ENCODE assay signal across 25 mouse cellular contexts in genomic region chr17:26286199-26286955, GRCm38 (mm10). TPM values are rescaled to one million over a fixed set of nuclear protein-coding genes. Genes with fewer than 3 reads are reported as not detected.
DNase-seq lines count a peak whose midpoint lies in the region; ATAC-seq and TF ChIP-seq lines count a peak whose summit lies in the region.
"Had no signal": no experiment of that assay in that cellular context is flagged by ENCODE, and none has a peak within 500 bp of the region (broad histone marks: within the 10 kb centered on the region; RNA-seq: fewer than 3 reads in every experiment).

No protein-coding gene starts in this region.

- H3K9me3 ChIP-seq in MEL (replicated peaks; ENCODE audit: insufficient read depth, low read length), result no peaks in the 10 kb centered on the region
- H3K9me3 ChIP-seq: limb, embryonic 15.5 days had no signal

- H3K4me1 ChIP-seq in MEL (ENCODE audit: control insufficient read depth in 1 of 2, insufficient read depth in 2 of 2, low read length in 2 of 2), result peaks cover 13 to 29% of the 10 kb centered on the region in 2 experiments
- H3K4me1 ChIP-seq: embryonic facial prominence, embryonic 15.5 days; heart, embryonic 12.5 days; hindbrain, embryonic 10.5 days; limb, embryonic 15.5 days had no signal

- peak; percentile 17 for DNase-seq in adrenal gland, postnatal 14 days
- no peak for DNase-seq in adrenal gland, adult 8-10 months
- peak; percentile 5 for DNase-seq in embryo, embryonic 10 days (ENCODE audit: low spot score)
- no peak for DNase-seq in embryo, embryonic 9.5 days (ENCODE audit: extremely low spot score)
- peak; percentile 55 for DNase-seq in MEL (ENCODE audit: low read depth, low spot score)
- no peak for DNase-seq in right cerebral cortex, adult 2 months (ENCODE audit: low spot score in 2 of 2)
- DNase-seq: adrenal gland, postnatal 10 days; gastrocnemius, postnatal 10 days; heart, adult 18-20 months; heart, postnatal 10 days; kidney, adult 18-20 months; kidney, postnatal 10 days; left cerebral cortex, postnatal 4 days; lung, embryonic 14.5 days; lung, postnatal 4 days; thymus, adult 18-20 months; thymus, postnatal 36 days had no signal

- no peak for TF ChIP-seq RAD21 in MEL (IDR thresholded peaks at IDR 0.05; ENCODE audit: low read depth, low read length)

- TF ChIP-seq CTCF in MEL (IDR thresholded peaks at IDR 0.05 in 2 of 3, conservative IDR thresholded peaks at IDR 0.05 in 1 of 3; ENCODE audit: control insufficient read depth in 1 of 3, insufficient read depth in 1 of 3, low read depth in 2 of 3, low read length in 3 of 3, poor library complexity in 1 of 3, severe bottlenecking in 1 of 3), result no peak

- no peak overlapping the region for H3K4me3 ChIP-seq in MEL (ENCODE audit: control insufficient read depth in 1 of 2, insufficient read depth in 1 of 2, low read depth in 2 of 2, low read length in 2 of 2)
- H3K4me3 ChIP-seq: embryonic facial prominence, embryonic 15.5 days; heart, embryonic 12.5 days; hindbrain, embryonic 10.5 days; limb, embryonic 15.5 days had no signal

- H3K79me2 ChIP-seq in MEL (ENCODE audit: control insufficient read depth, insufficient read depth, low read length, poor library complexity), result no peaks in the 10 kb centered on the region

- no peak overlapping the region for H3K9ac ChIP-seq in MEL (ENCODE audit: control insufficient read depth, low read depth, low read length, poor library complexity, severe bottlenecking)
- H3K9ac ChIP-seq: embryonic facial prominence, embryonic 15.5 days; heart, embryonic 12.5 days; limb, embryonic 15.5 days; liver, embryonic 14.5 days; lung, embryonic 14.5 days had no signal

- peak; percentile 34; the same call in 1 of the 2 replicates for ATAC-seq in megakaryocyte-erythroid progenitor cell, adult 5-6 weeks (replicated peaks; ENCODE audit: low FRiP score, low TSS enrichment, poor library complexity, severe bottlenecking)
- ATAC-seq: forebrain, embryonic 16.5 days; midbrain, embryonic 16.5 days had no signal

- no peak for TF ChIP-seq EP300 in MEL (IDR thresholded peaks at IDR 0.05; ENCODE audit: low read depth in 1 of 2, low read length in 2 of 2)

- TF ChIP-seq POLR2A in MEL (IDR thresholded peaks at IDR 0.05; ENCODE audit: control insufficient read depth in 1 of 2, insufficient read depth in 1 of 2, low read depth in 1 of 2, low read length in 2 of 2, poor library complexity in 1 of 2), result peak in 1 of 2 experiments; percentile 3; a peak in 2 of 4 replicates

- peaks cover 18 to 24% of the 10 kb centered on the region in 2 experiments for H3K36me3 ChIP-seq in MEL (ENCODE audit: control insufficient read depth in 1 of 2, insufficient read depth in 2 of 2, low read length in 2 of 2)

- no peak overlapping the region for H3K27ac ChIP-seq in MEL (ENCODE audit: control insufficient read depth, low read depth, low read length)
- H3K27ac ChIP-seq: embryonic facial prominence, embryonic 15.5 days; hindbrain, embryonic 10.5 days; limb, embryonic 15.5 days; liver, embryonic 14.5 days had no signal

- H3K27me3 ChIP-seq in MEL (ENCODE audit: control insufficient read depth in 1 of 2, insufficient read depth in 2 of 2, low read length in 2 of 2), result no peaks in the 10 kb centered on the region
- H3K27me3 ChIP-seq: embryonic facial prominence, embryonic 15.5 days; heart, embryonic 12.5 days; limb, embryonic 15.5 days had no signal

TF ChIP-seq in MEL, 35 proteins besides CTCF, POLR2A, EP300 and RAD21:
- TF ChIP-seq CHD2 (IDR thresholded peaks at IDR 0.05; ENCODE audit: low read length) (peak; percentile 9; the same call in 1 of the 2 replicates), ZC3H11A (IDR thresholded peaks at IDR 0.05; ENCODE audit: low read depth, low read length) (no peak), SMC3 (IDR thresholded peaks at IDR 0.05; ENCODE audit: low read depth, low read length) (0 out of 2 replicates have a peak, but pooled peaks have one; percentile 1), POLR2AphosphoS2 (IDR thresholded peaks at IDR 0.05; ENCODE audit: low read length) (peak; percentile 86)

RNA-seq across cellular contexts. Expression of gene Luc7l, which starts 33.7 kb away (rescaled TPM):
- total RNA-seq in adrenal gland, postnatal 14 days (2021), result 56.1 and 59.3 TPM in 2 replicates
- total RNA-seq in adrenal gland, adult 8-10 months (2022), result 10 to 100 TPM; 52.9 to 90.2 (median 70.1) TPM
- total RNA-seq in MEL (2012; rRNA removed), result 54.3 and 58.4 TPM in 2 replicates
- polyA plus RNA-seq in MEL (2012; ENCODE audit: insufficient read depth in 1 of 2, insufficient read length in 2 of 2, low read depth in 1 of 2, low replicate concordance in 2 of 2, missing spikeins in 1 of 2), result 10 to 100 TPM in 1 of 2 experiments, not detected in 1; 59.2 TPM
- 92.6 and 106 TPM in 2 replicates for total RNA-seq in megakaryocyte-erythroid progenitor cell, adult 5-6 weeks (2014; fragmentation: Nextera tagmentation)
- 156 and 197 TPM in 2 replicates for total RNA-seq in megakaryocyte-erythroid progenitor cell, adult 5-6 weeks (2017)

RNA-seq across cellular contexts. Expression of gene Fam234a, which starts 42.3 kb away (rescaled TPM):
- total RNA-seq in adrenal gland, postnatal 14 days (2021), result 97.7 and 98.1 TPM in 2 replicates
- total RNA-seq in adrenal gland, adult 8-10 months (2022), result 100 to 1,000 TPM; 108 to 126 (median 119) TPM
- not detected in 2 replicates for total RNA-seq in MEL (2012; rRNA removed)
- polyA plus RNA-seq in MEL (2012; ENCODE audit: insufficient read depth in 1 of 2, insufficient read length in 2 of 2, low read depth in 1 of 2, low replicate concordance in 2 of 2, missing spikeins in 1 of 2), result under 1 TPM in 1 of 2 experiments, not detected in 1; 0.10 TPM
- total RNA-seq in megakaryocyte-erythroid progenitor cell, adult 5-6 weeks (2014; fragmentation: Nextera tagmentation), result 5.5 and 6.2 TPM in 2 replicates
- total RNA-seq in megakaryocyte-erythroid progenitor cell, adult 5-6 weeks (2017), result 4.6 and 5.3 TPM in 2 replicates

Comparison
In these comparisons a context has a peak if more than half of its experiments do, and no peak if none do; other contexts are left out.
1. DNase-seq: peak in adrenal gland, postnatal 14 days (single experiment), embryo, embryonic 10 days (single experiment) and MEL (single experiment); none in adrenal gland, adult 8-10 months (single experiment), embryo, embryonic 9.5 days (single experiment) and right cerebral cortex, adult 2 months (0 of 2).
2. RNA of gene Fam234a, which starts 42.3 kb away (total RNA-seq): 108 to 126 TPM in adrenal gland, adult 8-10 months and 97.7 to 98.1 TPM in adrenal gland, postnatal 14 days; 4.6 to 6.2 TPM in megakaryocyte-erythroid progenitor cell, adult 5-6 weeks and not detected in MEL; every median in the first group is over 10 times any median in the second.